Mouse (Mus musculus): ENCODE results near the gene Itga9. TPM values are rescaled to one million over a fixed set of nuclear protein-coding genes. Genes with fewer than 3 reads are reported as not detected.
A peak's percentile ranks its signal among the peaks of the same experiment; 100 is the strongest.

Gene Itga9
- polyA plus RNA-seq, 3 experiments from 2014 or later, result 0.40 TPM; not detected in 2

GRCm38 (mm10) chr9:118730871-118731390 lies 124.4 kb downstream of the Itga9 start:
- ATAC-seq, result no peak

GRCm38 (mm10) chr9:118731650-118732049 lies 125.2 kb downstream of the Itga9 start:
- no peak for ATAC-seq

DNA sequence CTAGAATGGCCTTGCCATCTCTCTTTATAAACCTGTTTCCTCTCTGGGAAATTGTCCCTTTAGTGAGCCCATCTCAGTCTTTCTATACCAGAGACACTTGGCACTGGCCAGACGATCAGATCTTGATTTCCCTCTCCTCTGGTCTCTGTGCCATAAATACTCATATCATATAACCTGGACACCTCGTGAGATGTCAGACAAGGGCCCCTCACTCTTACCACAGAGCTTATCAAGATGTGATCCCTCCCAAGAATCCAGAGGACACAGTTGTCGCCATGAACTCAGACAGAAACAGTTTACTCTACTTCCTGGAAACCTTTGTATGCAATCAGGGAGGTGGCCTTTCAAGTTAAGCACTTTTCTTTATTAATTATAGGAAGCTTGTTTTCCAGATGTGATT lies 127.1 kb downstream of the Itga9 start:
- ATAC-seq, result no peak

DNA sequence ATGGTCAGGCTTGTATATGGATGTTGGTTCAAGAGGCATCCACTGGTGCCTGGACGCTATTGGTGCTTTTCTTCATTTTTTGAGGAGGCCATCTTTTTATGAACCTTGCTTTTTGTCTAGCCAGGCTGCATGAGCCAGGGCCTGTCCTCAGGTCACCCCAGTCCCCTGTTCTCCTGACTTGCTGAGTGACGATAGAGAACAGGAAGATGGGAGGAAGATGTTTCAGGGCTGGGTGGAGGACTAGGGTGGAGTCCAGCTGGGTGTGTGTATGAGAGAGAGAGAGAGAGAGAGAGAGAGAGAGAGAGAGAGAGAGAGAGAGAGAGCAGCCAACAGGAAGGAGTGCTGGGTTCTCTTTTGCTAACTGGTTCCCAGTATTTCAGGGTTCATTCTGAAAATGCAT lies 130.6 kb downstream of the Itga9 start:
- ATAC-seq, result no peak

DNA sequence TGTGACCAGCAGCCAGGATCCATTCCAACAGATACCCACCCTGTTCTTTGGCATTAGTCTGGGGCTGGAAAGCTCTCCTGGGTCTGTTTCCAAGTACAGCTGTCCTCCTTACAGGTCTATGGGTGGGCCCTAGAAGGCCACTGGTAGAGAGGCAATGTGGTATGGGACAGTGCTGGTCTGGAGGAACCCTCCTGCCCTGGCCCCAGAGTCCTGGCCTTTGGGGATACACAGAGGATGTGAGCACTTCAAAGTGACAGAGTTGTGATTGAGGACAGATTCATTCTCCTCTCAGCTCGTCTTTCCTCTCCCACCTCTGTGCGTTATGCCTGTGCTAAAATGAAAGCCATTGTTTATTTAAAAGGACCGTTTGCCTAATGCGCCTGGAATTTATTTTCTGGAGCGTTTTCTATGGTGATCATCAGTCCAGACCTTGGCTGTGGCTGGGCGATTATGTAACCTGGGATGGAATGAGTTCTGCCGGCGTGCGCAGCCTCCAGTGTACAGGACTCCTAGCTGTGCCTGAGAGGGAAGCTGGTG lies 131.2 kb downstream of the Itga9 start:
- ATAC-seq, result no peak

DNA sequence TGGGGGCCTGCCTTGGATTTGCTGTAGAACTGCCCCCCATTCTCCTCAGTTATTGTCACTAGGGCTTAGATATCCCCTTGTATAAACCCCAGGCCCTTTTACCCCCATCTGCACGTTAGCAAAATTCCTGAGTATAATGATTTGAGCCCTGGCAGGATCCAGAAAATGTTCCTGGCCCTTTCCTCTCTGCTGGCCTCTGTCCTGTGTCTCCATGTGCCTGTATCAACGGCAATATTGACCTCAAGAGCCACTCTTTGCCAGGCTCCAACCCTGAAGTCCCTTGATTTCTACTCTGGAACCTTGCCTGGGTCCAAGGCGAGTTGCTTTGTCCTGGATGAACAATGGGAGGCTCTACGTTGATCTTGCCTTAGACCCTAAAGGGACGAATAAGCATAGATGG lies 131.8 kb downstream of the Itga9 start:
- no peak for ATAC-seq

DNA sequence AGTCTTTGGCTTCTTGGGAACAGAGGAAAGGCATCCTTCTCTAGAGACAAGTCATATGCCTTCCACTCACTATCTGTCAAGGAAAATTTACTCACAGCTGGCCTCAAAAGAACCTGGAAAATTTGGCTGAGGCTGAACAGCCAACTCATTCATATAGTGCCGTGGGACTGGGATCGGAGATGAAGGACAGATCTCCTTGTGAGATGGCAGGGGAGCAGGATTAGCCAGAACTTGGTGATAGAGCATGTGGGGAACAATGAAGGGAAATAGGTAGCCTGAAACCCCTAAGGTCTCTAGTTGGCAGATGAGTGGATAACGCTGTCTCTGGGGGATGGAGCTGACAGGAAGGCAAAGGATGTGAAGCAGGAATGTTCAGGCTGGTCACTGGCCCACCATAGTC lies 132.6 kb downstream of the Itga9 start:
- ATAC-seq, result no peak

DNA sequence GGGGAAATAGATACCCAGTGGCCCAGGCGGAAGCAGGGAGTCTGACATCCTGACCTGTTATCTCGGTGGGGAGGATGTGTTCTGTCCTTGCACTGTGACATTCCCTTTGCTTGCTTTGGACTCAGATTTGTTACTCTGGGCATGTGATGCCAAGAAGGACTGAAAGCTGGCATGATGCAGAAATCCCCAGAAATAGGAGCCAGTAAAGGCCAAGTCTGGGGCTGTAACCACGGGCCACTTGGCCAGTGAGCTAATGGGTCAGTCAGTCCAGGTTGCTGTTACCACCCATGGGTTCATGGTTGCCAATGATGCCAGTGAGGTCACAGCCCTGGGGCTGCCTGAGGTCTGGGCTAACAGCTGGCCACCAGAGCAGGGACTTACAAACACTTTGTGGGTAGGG lies 133.2 kb downstream of the Itga9 start:
- ATAC-seq, result no peak

DNA sequence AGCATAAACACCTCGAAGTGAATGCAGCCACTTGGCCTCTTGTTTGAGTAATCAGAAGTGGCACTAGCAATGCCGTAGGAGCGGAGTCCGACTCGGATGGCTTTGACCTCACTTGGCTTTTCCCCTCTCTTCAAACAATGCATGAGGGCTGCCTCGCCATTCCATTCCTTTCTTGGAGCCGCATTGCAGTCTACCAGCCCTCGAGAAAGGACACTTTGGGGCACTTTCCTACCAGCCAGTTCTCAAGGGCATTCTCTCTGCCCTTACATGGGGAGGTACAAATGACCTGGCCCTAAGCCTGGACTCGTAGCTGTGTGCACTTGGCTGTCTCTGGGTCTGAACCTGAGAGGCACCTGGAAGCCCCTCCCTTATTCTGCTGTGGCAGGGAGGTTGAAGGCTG lies 134.8 kb downstream of the Itga9 start:
- ATAC-seq, result no peak

DNA sequence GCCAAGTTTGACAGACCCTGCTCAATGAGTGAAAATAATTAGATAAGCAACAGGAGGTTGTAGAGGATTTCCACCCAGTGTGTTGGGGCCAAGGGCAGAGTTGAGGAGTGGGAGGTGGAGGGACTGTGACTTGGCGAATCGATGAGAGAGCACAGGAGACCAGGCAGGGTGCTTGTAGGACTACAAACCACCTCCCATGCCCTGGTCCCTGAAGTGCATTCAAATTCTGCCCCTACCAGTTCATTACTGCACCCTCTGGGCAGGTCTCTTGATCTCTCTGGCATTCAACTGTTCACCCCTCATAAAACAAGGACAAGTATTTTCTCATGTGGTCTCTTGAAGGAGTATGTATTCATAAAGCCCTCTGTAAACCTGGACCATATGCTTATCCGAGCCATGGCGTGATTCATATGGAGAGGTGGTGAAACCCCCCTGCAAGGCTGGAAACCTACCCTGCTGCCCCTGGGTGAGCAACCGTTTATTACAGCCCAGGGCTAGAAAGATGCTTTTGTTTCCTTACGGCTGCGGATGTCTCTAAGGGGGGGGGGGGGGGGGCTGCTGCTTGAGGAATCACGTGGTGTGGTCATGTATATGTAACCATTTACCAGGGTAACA lies 143.0 kb downstream of the Itga9 start:
- ATAC-seq, result no peak

- peak; percentile 81 for ATAC-seq
Observed at GRCm38 (mm10) chr9:118750828-118751227, 144.3 kb downstream of the Itga9 start.

GRCm38 (mm10) chr9:118752376-118752775 lies 145.9 kb downstream of the Itga9 start:
- ATAC-seq, result no peak

DNA sequence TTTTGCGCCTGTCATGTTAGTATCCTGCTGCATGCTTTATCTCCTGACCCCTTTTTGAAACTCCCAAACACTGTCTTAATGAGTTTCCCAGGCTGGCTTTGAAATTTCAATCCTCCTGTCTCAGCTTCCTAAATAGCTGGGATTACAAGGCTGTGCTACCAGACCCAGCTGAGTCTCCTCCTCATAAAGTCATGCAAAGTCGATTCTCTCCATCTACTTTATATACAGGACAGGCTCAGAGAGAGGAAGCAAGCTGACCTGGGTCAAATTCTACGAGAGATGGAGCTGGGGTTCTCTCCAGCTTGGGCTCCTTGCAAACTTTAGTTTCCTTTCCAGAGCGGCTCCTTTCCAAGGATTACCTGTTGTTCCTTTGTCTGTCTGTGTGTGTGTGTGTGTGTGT lies 153.0 kb downstream of the Itga9 start:
- ATAC-seq, result no peak

GRCm38 (mm10) chr9:118761953-118762590 lies 155.6 kb downstream of the Itga9 start:
- ATAC-seq, result no peak

- no peak for ATAC-seq
Observed at GRCm38 (mm10) chr9:118762759-118763158, 156.3 kb downstream of the Itga9 start.

- no peak for ATAC-seq
Observed at GRCm38 (mm10) chr9:118763203-118763602, 156.7 kb downstream of the Itga9 start.

- no peak for ATAC-seq
Observed at GRCm38 (mm10) chr9:118763646-118764045, 157.2 kb downstream of the Itga9 start.

DNA sequence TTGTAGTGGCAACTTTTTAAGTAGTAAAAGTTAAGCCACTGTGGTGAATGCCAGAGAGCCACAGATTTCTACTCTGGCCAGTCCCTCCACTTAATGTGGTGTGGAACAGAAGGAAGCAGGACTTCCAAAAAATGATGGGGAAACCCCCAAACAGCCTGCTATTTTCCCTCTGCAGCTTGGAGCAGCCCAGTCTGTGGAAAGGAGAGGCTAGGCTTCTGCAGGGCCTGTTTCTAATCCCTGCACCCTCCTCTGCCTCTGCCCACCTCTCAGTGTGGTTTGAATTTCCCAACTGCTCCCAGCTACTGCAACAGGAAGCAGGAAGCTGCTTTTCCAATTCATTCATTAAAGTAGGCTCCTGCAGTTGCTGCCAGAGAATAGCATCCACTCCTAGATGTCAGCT lies 158.6 kb downstream of the Itga9 start:
- ATAC-seq, result no peak

DNA sequence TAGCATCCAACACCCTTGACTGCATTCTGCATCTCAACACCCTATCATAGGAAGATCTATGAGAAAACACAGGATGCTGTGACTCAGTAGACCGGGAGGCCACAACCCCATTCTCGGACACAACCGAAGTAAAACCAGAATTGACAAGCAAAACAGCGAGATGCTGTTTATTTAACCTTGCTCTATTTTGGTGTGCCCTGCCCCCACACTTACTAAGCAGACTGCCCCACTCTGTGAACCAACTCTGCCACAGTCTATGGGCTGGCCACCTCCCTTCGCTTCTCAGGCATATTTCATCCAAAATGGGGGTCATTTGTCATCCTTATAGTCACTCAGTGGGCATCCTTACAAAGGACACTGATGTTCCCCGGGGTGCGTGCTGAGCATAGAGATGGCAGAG lies 160.5 kb downstream of the Itga9 start:
- no peak for ATAC-seq

GRCm38 (mm10) chr9:118768596-118768995 lies 162.1 kb downstream of the Itga9 start:
- no peak for ATAC-seq

DNA sequence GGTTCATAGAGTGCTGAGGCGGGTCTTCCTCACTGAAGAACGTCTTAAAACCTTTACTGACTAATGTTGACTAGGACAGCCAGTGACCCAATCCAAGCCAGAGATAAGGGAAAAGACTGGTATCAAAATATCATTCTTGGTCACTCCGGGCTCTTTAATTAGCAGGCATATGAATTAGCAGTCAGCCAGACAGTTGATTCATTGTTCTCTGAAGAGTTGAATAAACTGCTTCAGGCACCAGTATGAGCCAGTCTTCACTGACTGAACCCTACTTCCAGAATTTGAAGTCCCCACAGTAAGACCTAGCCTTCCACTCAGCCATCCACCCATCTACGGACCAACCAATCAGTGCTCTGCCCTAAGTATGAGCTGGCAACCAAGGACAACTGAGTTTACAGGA lies 163.9 kb downstream of the Itga9 start:
- no peak for ATAC-seq

DNA sequence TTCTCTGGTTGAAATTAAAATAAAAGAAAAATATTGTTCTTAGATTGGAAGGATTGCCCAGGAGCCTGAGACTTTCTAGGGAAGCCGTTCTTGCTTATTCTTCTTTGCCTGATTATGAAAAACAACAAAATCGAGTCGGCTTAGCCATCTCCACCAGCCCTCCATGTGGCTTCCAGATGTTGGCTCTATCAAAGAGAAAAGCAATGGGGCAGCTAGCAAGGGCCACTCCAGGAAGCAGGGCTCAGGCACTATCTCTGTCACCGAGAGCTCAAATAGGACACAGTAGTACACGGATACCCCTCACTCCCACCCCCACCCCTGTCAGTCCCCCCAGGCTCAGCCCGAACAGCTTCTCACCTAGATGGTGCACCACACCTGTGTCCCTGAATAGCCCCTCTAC lies 168.2 kb downstream of the Itga9 start:
- no peak for ATAC-seq

DNA sequence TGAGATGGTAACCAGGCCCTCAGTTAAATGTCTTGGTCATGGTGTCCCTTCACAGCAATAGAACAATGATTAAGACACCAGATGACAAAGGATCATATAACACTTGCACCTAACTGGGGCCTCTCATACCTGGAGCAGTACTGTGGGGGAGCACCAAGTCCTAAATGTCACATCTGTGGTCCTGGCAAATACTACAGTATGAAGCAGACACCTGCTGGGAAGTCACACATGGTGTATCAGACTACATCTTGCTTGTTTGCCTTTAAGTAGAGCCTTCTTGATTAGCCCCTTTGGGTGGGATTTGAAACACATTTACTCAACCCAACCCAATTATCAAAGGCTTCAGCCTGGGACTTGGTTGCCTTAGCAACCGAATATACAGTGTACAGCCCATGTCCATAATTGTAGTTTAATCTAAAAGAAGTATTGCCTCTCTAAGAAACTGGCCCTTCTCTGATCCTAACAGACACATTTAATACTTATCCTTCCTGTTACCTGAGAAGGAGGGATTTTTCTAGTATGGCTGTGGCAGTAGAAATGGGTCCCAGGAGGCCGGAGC lies 170.5 kb downstream of the Itga9 start:
- ATAC-seq, result no peak

- no peak for ATAC-seq
Observed at GRCm38 (mm10) chr9:118778596-118778995, 172.1 kb downstream of the Itga9 start.
